In genomic region chr2:35582341-35582941, GRCm38 (mm10) we compare ENCODE assay signal across 8 mouse cellular contexts. TPM values are rescaled to one million over a fixed set of nuclear protein-coding genes. Genes with fewer than 3 reads are reported as not detected.
DNase-seq lines count a peak whose midpoint lies in the region; ATAC-seq and TF ChIP-seq lines count a peak whose summit lies in the region.

No protein-coding gene starts in this region.

- under 1% methylated on average over 42 of the region's 46 CpGs for WGBS in forebrain, embryonic 11.5 days
- under 1% methylated on average over 46 of the region's 46 CpGs for WGBS in heart, embryonic 16.5 days
- 2% methylated on average over 34 of the region's 46 CpGs for WGBS in liver, postnatal 0 days (ENCODE audit: insufficient replicate concordance)

- H3K4me3 ChIP-seq in forebrain, embryonic 11.5 days (ENCODE audit: low read depth, low read length), result peak overlapping the region; percentile 53
- peak overlapping the region; percentile 66 for H3K4me3 ChIP-seq in heart, embryonic 16.5 days (ENCODE audit: low read length)
- peak overlapping the region; percentile 48 for H3K4me3 ChIP-seq in liver, postnatal 0 days (ENCODE audit: low read depth, low read length)

- ATAC-seq in forebrain, embryonic 11.5 days (replicated peaks; ENCODE audit: low FRiP score), result peak; percentile 69
- ATAC-seq in heart, embryonic 16.5 days (replicated peaks; ENCODE audit: extremely low read depth, insufficient read depth, low FRiP score), result peak; percentile 78
- peak; percentile 92 for ATAC-seq in liver, postnatal 0 days

- no peaks in the 10 kb centered on the region for H3K36me3 ChIP-seq in forebrain, embryonic 11.5 days (ENCODE audit: control insufficient read depth, insufficient read depth, low read length)
- no peaks in the 10 kb centered on the region for H3K36me3 ChIP-seq in heart, embryonic 16.5 days (ENCODE audit: control insufficient read depth, insufficient read depth)
- no peaks in the 10 kb centered on the region for H3K36me3 ChIP-seq in liver, postnatal 0 days (replicated peaks; ENCODE audit: insufficient read depth, low read length)

- H3K9me3 ChIP-seq in forebrain, embryonic 11.5 days (ENCODE audit: control insufficient read depth, low read length), result no peaks in the 10 kb centered on the region
- no peaks in the 10 kb centered on the region for H3K9me3 ChIP-seq in heart, embryonic 16.5 days (replicated peaks; ENCODE audit: control insufficient read depth, low read length)
- no peaks in the 10 kb centered on the region for H3K9me3 ChIP-seq in liver, postnatal 0 days (ENCODE audit: low read length)

- peaks cover 13% of the 10 kb centered on the region; the same call in 1 of the 2 replicates for H3K4me1 ChIP-seq in forebrain, embryonic 11.5 days (replicated peaks; ENCODE audit: control insufficient read depth, insufficient read depth, low read length)
- peaks cover 37% of the 10 kb centered on the region for H3K4me1 ChIP-seq in heart, embryonic 16.5 days (ENCODE audit: control insufficient read depth, insufficient read depth, low read length)
- no peaks in the 10 kb centered on the region; the same call in 1 of the 2 replicates for H3K4me1 ChIP-seq in liver, postnatal 0 days (ENCODE audit: insufficient read depth)

- peaks cover 37% of the 10 kb centered on the region for H3K27me3 ChIP-seq in forebrain, embryonic 11.5 days (ENCODE audit: control insufficient read depth, insufficient read depth, low read length)
- peaks cover 3% of the 10 kb centered on the region; the same call in 1 of the 2 replicates for H3K27me3 ChIP-seq in heart, embryonic 16.5 days (ENCODE audit: control insufficient read depth, insufficient read depth, low read length)
- H3K27me3 ChIP-seq in liver, postnatal 0 days (ENCODE audit: insufficient read depth, low read length), result peaks cover 57% of the 10 kb centered on the region

- H3K9ac ChIP-seq in forebrain, embryonic 11.5 days (ENCODE audit: low read length), result peak overlapping the region; percentile 68
- peak overlapping the region; percentile 80 for H3K9ac ChIP-seq in heart, embryonic 16.5 days (ENCODE audit: low read length)
- H3K9ac ChIP-seq in liver, postnatal 0 days (replicated peaks), result peak overlapping the region; percentile 61

- no peak for TF ChIP-seq EP300 in liver, postnatal 0 days (IDR thresholded peaks at IDR 0.05; ENCODE audit: low read depth)

- no peak for TF ChIP-seq CTCF in liver, postnatal 0 days (IDR thresholded peaks at IDR 0.05; ENCODE audit: low read depth)

- peak overlapping the region; percentile 88 for H3K4me2 ChIP-seq in forebrain, embryonic 11.5 days (ENCODE audit: low read depth, low read length, severe bottlenecking)
- peak overlapping the region; percentile 85 for H3K4me2 ChIP-seq in heart, embryonic 16.5 days (ENCODE audit: low read depth, low read length)
- peak overlapping the region; percentile 72 for H3K4me2 ChIP-seq in liver, postnatal 0 days (ENCODE audit: low read depth, low read length)

- H3K27ac ChIP-seq in forebrain, embryonic 11.5 days (ENCODE audit: low read depth, low read length), result no peak overlapping the region
- H3K27ac ChIP-seq in heart, embryonic 16.5 days (ENCODE audit: low read length), result peak overlapping the region; percentile 95
- peak overlapping the region; percentile 71 for H3K27ac ChIP-seq in liver, postnatal 0 days (ENCODE audit: low read depth)

- DNase-seq in thymus, postnatal 25 days, result peak; percentile 4
- DNase-seq in thymus, postnatal 10 days (ENCODE audit: low spot score in 2 of 2), result no peak
- DNase-seq in forebrain, embryonic 11.5 days (ENCODE audit: low spot score), result peak; percentile 68
- DNase-seq in kidney, postnatal 14 days, result peak; percentile 92
- peak; percentile 87 for DNase-seq in liver, postnatal 0 days
- peak; percentile 52 for DNase-seq in ovary, postnatal 14 days (ENCODE audit: low spot score)
- no peak for DNase-seq in spleen, postnatal 10 days (ENCODE audit: low spot score in 2 of 2)

RNA-seq across cellular contexts. Expression of gene Dab2ip, which starts 24.4 kb away (rescaled TPM):
- polyA plus RNA-seq in forebrain, embryonic 11.5 days (2014; fragmentation: Nextera tagmentation; extraction: Ambion mirVana), result 51.5 and 52.2 TPM in 2 replicates
- 27.1 and 32.9 TPM in 2 replicates for polyA plus RNA-seq in heart, embryonic 16.5 days (2015; fragmentation: Nextera tagmentation; extraction: Ambion mirVana)
- 6.9 and 9.1 TPM in 2 replicates for polyA plus RNA-seq in liver, postnatal 0 days (2015; fragmentation: Nextera tagmentation; extraction: Ambion mirVana)

Comparison
In these comparisons a context has a peak if more than half of its experiments do, and no peak if none do; other contexts are left out.
1. DNase-seq: peak in thymus, postnatal 25 days (single experiment), forebrain, embryonic 11.5 days (single experiment), kidney, postnatal 14 days (single experiment), liver, postnatal 0 days (single experiment) and ovary, postnatal 14 days (single experiment); none in thymus, postnatal 10 days (0 of 2) and spleen, postnatal 10 days (0 of 2).
2. Peak in every context shown above with its lines, with median percentiles within 50 percentile points of each other: ATAC-seq, H3K4me2 ChIP-seq, H3K4me3 ChIP-seq and H3K9ac ChIP-seq.